Mouse (Mus musculus): ENCODE results near the gene Gtf2h1.

- TF ChIP-seq CTCF (IDR thresholded peaks at IDR 0.05; ENCODE audit: low read depth, low read length) (no peak), POLR2A (IDR thresholded peaks at IDR 0.05; ENCODE audit: borderline replicate concordance, low read depth, low read length) (no peak)
Observed at GRCm38 (mm10) chr7:46839861-46840260, 44.0 kb downstream of the Gtf2h1 start.

Measured in bone marrow macrophage, adult 2 months (primary cell).